Mouse (Mus musculus): ENCODE results near the gene Sema6b.
A peak's percentile ranks its signal among the peaks of the same experiment; 100 is the strongest.

Sema6b gene

GRCm38 (mm10) chr17:56078880-56079795 is 61.0 kb downstream of the Sema6b start, which contains the start of gene Hdgfl2:
TSS of gene Hdgfl2 (plus strand) at chr17:56079634.
- DNase-seq: peak; percentile 100

- peak; percentile 17 for DNase-seq
Measured at GRCm38 (mm10) chr17:56078361-56078760, 61.8 kb downstream of the Sema6b start.

GRCm38 (mm10) chr17:56077523-56077922 is 62.6 kb downstream of the Sema6b start:
- DNase-seq: no peak

- DNase-seq: peak; percentile 99
Measured at GRCm38 (mm10) chr17:56074827-56075208, 65.3 kb downstream of the Sema6b start, which contains the start of gene Ubxn6. TSS of gene Ubxn6 (minus strand) at chr17:56075028.

GRCm38 (mm10) chr17:56074097-56074826 is 65.9 kb downstream of the Sema6b start:
- DNase-seq: peak; percentile 92
